Mouse (Mus musculus) thymus, adult 2 months (tissue): ENCODE data around the gene Nme9. TPM values are rescaled to one million over a fixed set of nuclear protein-coding genes. Genes with fewer than 3 reads are reported as not detected.

Experiments
- DNase-seq: peaks from one replicate; pipeline ENCODE4 v3.0.0; 2021
- H3K27ac ChIP-seq: fragments of 200-500 bp; 2 replicates; pipeline ENCODE4 v1.5.1; 2012; ENCODE audit warnings: low read length, control low read depth; ENCODE audit not compliant: control insufficient read depth, insufficient read depth
- H3K27me3 ChIP-seq: fragments of 200-500 bp; 2 replicates; pipeline ENCODE4 v1.6.1; 2012; ENCODE audit warnings: mild to moderate bottlenecking, low read length, moderate library complexity, mixed read lengths; ENCODE audit not compliant: control insufficient read depth, insufficient read depth
- H3K36me3 ChIP-seq: fragments of 200-500 bp; 2 replicates; pipeline ENCODE4 v1.6.1; 2012; ENCODE audit warnings: mild to moderate bottlenecking, low read length, moderate library complexity; ENCODE audit not compliant: control insufficient read depth, insufficient read depth
- H3K4me1 ChIP-seq: fragments of 200-500 bp; replicated peaks from 2 replicates; pipeline ENCODE4 v1.6.1; 2012; ENCODE audit warnings: low read length; ENCODE audit not compliant: control insufficient read depth, insufficient read depth
- H3K4me3 ChIP-seq: fragments of 200-500 bp; 2 replicates; pipeline ENCODE4 v1.5.1; 2012; ENCODE audit warnings: mild to moderate bottlenecking, low read length, control low read depth, moderate library complexity; ENCODE audit not compliant: control insufficient read depth, insufficient read depth
- CTCF ChIP-seq: fragments of 200-500 bp; IDR thresholded peaks from 2 replicates; pipeline ENCODE4 v1.5.1; 2012; ENCODE audit warnings: mild to moderate bottlenecking, control low read depth, low read length, moderate library complexity, borderline replicate concordance; ENCODE audit not compliant: control insufficient read depth, poor library complexity, insufficient read depth; ENCODE audit errors: extremely low read depth
- POLR2A ChIP-seq: fragments of 200-500 bp; IDR thresholded peaks from 2 replicates; pipeline ENCODE4 v1.6.1; 2012; ENCODE audit warnings: mild to moderate bottlenecking, low read length, control low read depth, moderate library complexity; ENCODE audit not compliant: control insufficient read depth, poor library complexity, insufficient read depth; ENCODE audit errors: extremely low read depth
- WGBS: fragments of 180-500 bp; shearing (Covaris S2); methylation state at CpG from one replicate; pipeline ENCODE4 v1.1.7; 2018; 5-methylcytosine and 5-hydroxymethylcytosine counted together
- polyA plus RNA-seq: library from polyadenylated mRNA; depleted of rRNA; stranded (reverse); fragments of >200 nt; gene quantifications from 2 replicates; pipeline ENCODE4 v1.2.3, GENCODE M21; 2012

The Nme9 gene
- polyA plus RNA-seq, 1 experiment, result 0.43 TPM

- no peaks in the 10 kb centered on the region for H3K4me1 ChIP-seq
- no peak overlapping the region for H3K27ac ChIP-seq
- WGBS, result 93% methylated on average over 3 of the region's 3 CpGs
- no peaks in the 10 kb centered on the region for H3K27me3 ChIP-seq
- H3K36me3 ChIP-seq, result no peaks in the 10 kb centered on the region
- TF ChIP-seq POLR2A (no peak), CTCF (no peak)
- DNase-seq, result no peak
- no peak overlapping the region for H3K4me3 ChIP-seq
Measured at GRCm38 (mm10) chr9:99429845-99430244, 21.4 kb upstream of the Nme9 start.

GRCm38 (mm10) chr9:99430806-99431205 is 20.5 kb upstream of the Nme9 start:
- WGBS, result 91% methylated on average over 6 of the region's 6 CpGs
- H3K27me3 ChIP-seq, result no peaks in the 10 kb centered on the region
- no peaks in the 10 kb centered on the region for H3K36me3 ChIP-seq
- no peak for TF ChIP-seq POLR2A
- no peak for TF ChIP-seq CTCF
- no peak overlapping the region for H3K4me3 ChIP-seq
- no peak overlapping the region for H3K27ac ChIP-seq
- H3K4me1 ChIP-seq, result no peaks in the 10 kb centered on the region
- no peak for DNase-seq

- no peaks in the 10 kb centered on the region for H3K27me3 ChIP-seq
- H3K4me1 ChIP-seq, result no peaks in the 10 kb centered on the region
- no peak overlapping the region for H3K4me3 ChIP-seq
- H3K36me3 ChIP-seq, result no peaks in the 10 kb centered on the region
- H3K27ac ChIP-seq, result no peak overlapping the region
- no peak for DNase-seq
- WGBS, result 97% methylated on average over 8 of the region's 8 CpGs
- TF ChIP-seq POLR2A, result no peak
- TF ChIP-seq CTCF, result no peak
Measured at GRCm38 (mm10) chr9:99431346-99431745, 19.9 kb upstream of the Nme9 start.

- WGBS, result 90% methylated on average over 6 of the region's 6 CpGs
- H3K4me3 ChIP-seq, result no peak overlapping the region
- peaks cover 1% of the 10 kb centered on the region for H3K4me1 ChIP-seq
- no peak for TF ChIP-seq CTCF
- TF ChIP-seq POLR2A, result no peak
- no peak for DNase-seq
- no peak overlapping the region for H3K27ac ChIP-seq
- H3K36me3 ChIP-seq, result no peaks in the 10 kb centered on the region
- peaks cover 3% of the 10 kb centered on the region; the same call in 1 of the 2 replicates for H3K27me3 ChIP-seq
Measured at GRCm38 (mm10) chr9:99431963-99432362, 19.3 kb upstream of the Nme9 start.

GRCm38 (mm10) chr9:99432478-99432877 is 18.8 kb upstream of the Nme9 start:
- Histone ChIP-seq H3K36me3 (no peaks in the 10 kb centered on the region), H3K4me3 (no peak overlapping the region), H3K27me3 (peaks cover 3% of the 10 kb centered on the region; the same call in 1 of the 2 replicates), H3K4me1 (peaks cover 3% of the 10 kb centered on the region), H3K27ac (no peak overlapping the region)
- TF ChIP-seq POLR2A (no peak), CTCF (no peak)
- no peak for DNase-seq
- 46% methylated on average over 4 of the region's 4 CpGs for WGBS

- no peak for DNase-seq
- 84% methylated on average over 14 of the region's 14 CpGs for WGBS
- Histone ChIP-seq H3K4me3 (0 out of 2 replicates have a peak overlapping the region, but pooled peaks have one; percentile 10), H3K36me3 (no peaks in the 10 kb centered on the region), H3K27ac (no peak overlapping the region), H3K27me3 (peaks cover 5% of the 10 kb centered on the region; the same call in 1 of the 2 replicates), H3K4me1 (peaks cover 3% of the 10 kb centered on the region)
- no peak for TF ChIP-seq POLR2A
- no peak for TF ChIP-seq CTCF
Measured at GRCm38 (mm10) chr9:99434892-99435618, 16.2 kb upstream of the Nme9 start.

GRCm38 (mm10) chr9:99435619-99436181 is 15.6 kb upstream of the Nme9 start:
- peaks cover 3% of the 10 kb centered on the region for H3K4me1 ChIP-seq
- TF ChIP-seq POLR2A (no peak), CTCF (no peak)
- peak overlapping the region; percentile 52 for H3K4me3 ChIP-seq
- H3K27me3 ChIP-seq, result peaks cover 5% of the 10 kb centered on the region; the same call in 1 of the 2 replicates
- H3K27ac ChIP-seq, result no peak overlapping the region
- H3K36me3 ChIP-seq, result no peaks in the 10 kb centered on the region
- DNase-seq, result no peak
- 72% methylated on average over 16 of the region's 16 CpGs for WGBS
